Mouse (Mus musculus) kidney, postnatal 10 days (tissue): ENCODE data around the gene Gemin5.
A peak's percentile ranks its signal among the peaks of the same experiment; 100 is the strongest.
"Not testable (repeated sequence)": the region's sequence is repeated elsewhere in the genome, so short reads cannot be mapped to it uniquely, and the experiment has no call there.

Source experiments
- DNase-seq: peaks from one replicate; pipeline ENCODE4 v3.0.0; 2021; ENCODE audit warnings: mixed read lengths

The Gemin5 gene

GRCm38 (mm10) chr11:58168167-58168915 lies at the start of gene Gemin5:
Gemin5 (minus strand) TSS chr11:58168539.
- DNase-seq, result peak; percentile 93

- DNase-seq, result no peak
Observed at GRCm38 (mm10) chr11:58216823-58217222, 48.5 kb upstream of the Gemin5 start.

GRCm38 (mm10) chr11:58215814-58216213 lies 47.5 kb upstream of the Gemin5 start:
- DNase-seq, result no peak

- DNase-seq, result peak; percentile 6
Observed at GRCm38 (mm10) chr11:58215049-58215430, 46.7 kb upstream of the Gemin5 start.

GRCm38 (mm10) chr11:58214391-58215048 lies 46.2 kb upstream of the Gemin5 start:
- peak; percentile 91 for DNase-seq

GRCm38 (mm10) chr11:58213673-58214342 lies 45.5 kb upstream of the Gemin5 start:
- peak; percentile 7 for DNase-seq

GRCm38 (mm10) chr11:58211682-58212067 lies 43.3 kb upstream of the Gemin5 start:
- no peak for DNase-seq

- DNase-seq, result no peak
Observed at GRCm38 (mm10) chr11:58211062-58211681, 42.8 kb upstream of the Gemin5 start.

- no peak for DNase-seq
Observed at GRCm38 (mm10) chr11:58210321-58210886, 42.1 kb upstream of the Gemin5 start.

GRCm38 (mm10) chr11:58201052-58201451 lies 32.7 kb upstream of the Gemin5 start:
- no peak for DNase-seq

GRCm38 (mm10) chr11:58200226-58200625 lies 31.9 kb upstream of the Gemin5 start:
- DNase-seq, result no peak

- DNase-seq, result peak; percentile 87
Observed at GRCm38 (mm10) chr11:58199229-58200037, 31.1 kb upstream of the Gemin5 start, which contains the start of the genes Igtp and Irgm2. Igtp (plus strand) TSS chr11:58199556. Irgm2 (plus strand) TSS chr11:58199618.

GRCm38 (mm10) chr11:58198663-58199062 lies 30.3 kb upstream of the Gemin5 start:
- no peak for DNase-seq

- DNase-seq, result peak; percentile 30
Observed at GRCm38 (mm10) chr11:58193860-58194520, 25.7 kb upstream of the Gemin5 start.

- DNase-seq, result no peak
Observed at GRCm38 (mm10) chr11:58193326-58193725, 25.0 kb upstream of the Gemin5 start.

- DNase-seq, result no peak
Observed at GRCm38 (mm10) chr11:58189675-58190074, 21.3 kb upstream of the Gemin5 start.

- no peak for DNase-seq
Observed at GRCm38 (mm10) chr11:58183579-58183978, 15.2 kb upstream of the Gemin5 start.

GRCm38 (mm10) chr11:58180756-58181155 lies 12.4 kb upstream of the Gemin5 start:
- DNase-seq, result peak; percentile 26

- not testable (repeated sequence) for DNase-seq
Observed at GRCm38 (mm10) chr11:58179986-58180385, 11.6 kb upstream of the Gemin5 start.

- peak; percentile 83 for DNase-seq
Observed at GRCm38 (mm10) chr11:58179563-58179962, 11.2 kb upstream of the Gemin5 start.

- DNase-seq, result peak; percentile 99
Observed at GRCm38 (mm10) chr11:58171459-58172091, 3.2 kb upstream of the Gemin5 start, which contains the start of gene Mrpl22. Mrpl22 (plus strand) TSS chr11:58171661.
